Mouse (Mus musculus) thymus, postnatal 10 days (tissue): Measurements from ENCODE around the gene Sftpa1.

Experiments used
- DNase-seq, 2 experiments: peaks; one replicate each; pipeline ENCODE4 v3.0.0; 2021; ENCODE audit warnings: low spot score in 2 of 2

Gene Sftpa1

GRCm38 (mm10) chr14:41160743-41161142, 29.2 kb downstream of the Sftpa1 start:
- no peak for DNase-seq

DNA sequence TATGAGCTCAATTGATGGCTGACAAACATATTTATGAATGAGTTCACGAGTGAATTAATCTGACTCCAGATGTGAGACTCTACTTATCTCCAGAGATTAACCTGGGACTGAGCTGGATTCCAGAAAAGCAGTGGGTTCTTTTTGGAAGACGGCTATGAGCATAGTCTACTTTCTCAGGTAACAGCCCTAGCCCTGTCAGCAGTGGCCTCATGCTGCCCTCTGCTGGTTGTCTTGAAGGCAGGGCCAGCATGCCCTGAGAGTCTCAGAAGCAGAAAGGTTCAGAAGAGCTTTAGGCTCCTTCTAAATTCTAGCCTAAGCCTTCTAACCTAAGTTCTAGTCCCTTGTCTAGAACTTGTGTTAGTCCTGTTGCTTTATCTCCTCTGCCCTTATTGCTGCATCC, 31.1 kb downstream of the Sftpa1 start:
- DNase-seq = peak in 1 of 2 experiments; percentile 3

DNA sequence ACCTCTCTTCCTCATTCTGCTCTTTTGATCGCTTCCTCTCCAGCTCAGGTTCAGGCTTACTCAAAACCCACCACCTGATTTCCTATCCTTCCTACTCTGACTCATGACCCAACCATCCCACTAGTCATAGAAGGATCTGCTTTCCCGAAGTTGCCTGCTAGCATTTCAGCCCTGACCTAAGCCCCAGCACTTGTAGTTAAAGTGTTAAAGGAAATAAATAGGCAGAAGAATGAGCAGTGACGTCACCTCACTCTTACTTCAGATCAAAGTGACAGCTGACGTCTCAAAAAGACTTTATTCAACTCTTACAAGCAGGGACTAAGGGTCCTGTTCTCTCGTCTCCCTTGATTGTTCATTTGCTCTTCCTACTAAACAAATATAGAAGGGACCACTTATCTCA, 35.7 kb downstream of the Sftpa1 start:
- DNase-seq = no peak

GRCm38 (mm10) chr14:41168567-41168966, 37.0 kb downstream of the Sftpa1 start:
- DNase-seq = no peak

GRCm38 (mm10) chr14:41170514-41170913, 38.9 kb downstream of the Sftpa1 start:
- DNase-seq = no peak

DNA sequence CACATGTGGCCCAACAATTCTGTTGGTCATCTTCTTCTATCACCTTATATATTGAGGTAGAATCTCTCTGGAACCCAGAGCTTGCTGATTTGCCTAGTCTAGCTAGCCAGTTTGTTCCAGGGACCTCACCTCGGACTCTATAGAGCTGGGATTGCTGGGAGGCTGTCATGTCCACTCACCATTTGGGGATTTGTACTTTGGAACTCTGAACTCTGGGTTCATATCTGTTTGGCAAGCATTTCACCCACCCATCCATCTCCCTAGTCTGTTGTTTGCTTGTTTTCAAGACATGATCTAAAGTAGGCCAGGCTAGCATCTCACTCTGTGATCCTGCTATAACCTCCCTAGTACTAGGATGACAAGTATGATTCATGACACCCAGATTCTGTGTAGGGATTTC, 43.2 kb downstream of the Sftpa1 start:
- DNase-seq = no peak

GRCm38 (mm10) chr14:41185059-41185821, 53.7 kb downstream of the Sftpa1 start, which contains the start of gene Sftpd:
Gene Sftpd (minus strand): TSS chr14:41185149.
- DNase-seq = no peak
